Mouse (Mus musculus): Measurements from ENCODE around the gene Rpl28. TPM values are rescaled to one million over a fixed set of nuclear protein-coding genes. Genes with fewer than 3 reads are reported as not detected.
A peak's percentile ranks its signal among the peaks of the same experiment; 100 is the strongest.
"Not testable (repeated sequence)": the region's sequence is repeated elsewhere in the genome, so short reads cannot be mapped to it uniquely, and the experiment has no call there.

The Rpl28 gene
- total and polyA plus RNA-seq, 3 experiments, result 548 to 5,642 (median 1,543) TPM

- no peak for DNase-seq (ENCODE audit: low spot score)
- H3K4me3 ChIP-seq (ENCODE audit: low read depth, low read length), result peak overlapping the region; percentile 2; the same call in 1 of the 2 replicates
- no peaks in the 10 kb centered on the region for H3K9me3 ChIP-seq (replicated peaks)
- H3K27me3 ChIP-seq (ENCODE audit: insufficient read depth, low read length), result peaks cover 35% of the 10 kb centered on the region
- H3K36me3 ChIP-seq (replicated peaks), result peaks cover 20% of the 10 kb centered on the region
- H3K4me1 ChIP-seq (ENCODE audit: insufficient read depth, low read depth, low read length), result peaks cover 78% of the 10 kb centered on the region
- no peak for ATAC-seq (ENCODE audit: extremely low read depth, insufficient number of reproducible peaks, low FRiP score, poor library complexity, severe bottlenecking)
- TF ChIP-seq GATA2 (IDR thresholded peaks at IDR 0.05; ENCODE audit: borderline replicate concordance, low read depth, low read length), result no peak
- no peak for TF ChIP-seq CTCF (IDR thresholded peaks at IDR 0.05; ENCODE audit: low read depth, low read length)
- TF ChIP-seq GATA1 (IDR thresholded peaks at IDR 0.05; ENCODE audit: borderline replicate concordance, low read length), result no peak
- no peak for TF ChIP-seq POLR2AphosphoS5 (IDR thresholded peaks at IDR 0.05; ENCODE audit: insufficient replicate concordance, low read depth, low read length)
- no peak for TF ChIP-seq TAL1 (conservative IDR thresholded peaks at IDR 0.05; ENCODE audit: low read depth, low read length)
Measured at GRCm38 (mm10) chr7:4779921-4780320, 12.8 kb upstream of the Rpl28 start.

GRCm38 (mm10) chr7:4782130-4782529 lies 10.5 kb upstream of the Rpl28 start:
- TF ChIP-seq GATA1 (IDR thresholded peaks at IDR 0.05; ENCODE audit: borderline replicate concordance, low read length), result no peak
- TF ChIP-seq GATA2 (IDR thresholded peaks at IDR 0.05; ENCODE audit: borderline replicate concordance, low read depth, low read length), result no peak
- no peak for TF ChIP-seq CTCF (IDR thresholded peaks at IDR 0.05; ENCODE audit: low read depth, low read length)
- no peak for TF ChIP-seq TAL1 (conservative IDR thresholded peaks at IDR 0.05; ENCODE audit: low read depth, low read length)
- TF ChIP-seq POLR2AphosphoS5 (IDR thresholded peaks at IDR 0.05; ENCODE audit: insufficient replicate concordance, low read depth, low read length), result no peak
- DNase-seq (ENCODE audit: low spot score) (no peak), ATAC-seq (ENCODE audit: extremely low read depth, insufficient number of reproducible peaks, low FRiP score, poor library complexity, severe bottlenecking) (no peak)
- Histone ChIP-seq H3K27me3 (ENCODE audit: insufficient read depth, low read length) (peaks cover 14% of the 10 kb centered on the region), H3K9me3 (replicated peaks) (no peaks in the 10 kb centered on the region), H3K4me1 (ENCODE audit: insufficient read depth, low read depth, low read length) (peaks cover 88% of the 10 kb centered on the region), H3K4me3 (ENCODE audit: low read depth, low read length) (no peak overlapping the region), H3K36me3 (replicated peaks) (peaks cover 41% of the 10 kb centered on the region)

GRCm38 (mm10) chr7:4782759-4783158 lies 9.9 kb upstream of the Rpl28 start, which contains the start of the genes Il11 and Tmem190:
Gene Il11 (minus strand): TSS chr7:4782859.
Gene Tmem190 (plus strand): TSS chr7:4782937.
- Histone ChIP-seq H3K4me3 (ENCODE audit: low read depth, low read length) (peak within 1 kb of the TSS; percentile 37; the same call in 1 of the 2 replicates), H3K4me1 (ENCODE audit: insufficient read depth, low read depth, low read length) (peaks cover 89% of the 10 kb centered on the region), H3K36me3 (replicated peaks) (peaks cover 47% of the 10 kb centered on the region), H3K9me3 (replicated peaks) (no peaks in the 10 kb centered on the region), H3K27me3 (ENCODE audit: insufficient read depth, low read length) (peaks cover 8% of the 10 kb centered on the region)
- no peak for TF ChIP-seq GATA1 (IDR thresholded peaks at IDR 0.05; ENCODE audit: borderline replicate concordance, low read length)
- TF ChIP-seq GATA2 (IDR thresholded peaks at IDR 0.05; ENCODE audit: borderline replicate concordance, low read depth, low read length), result no peak
- no peak for TF ChIP-seq CTCF (IDR thresholded peaks at IDR 0.05; ENCODE audit: low read depth, low read length)
- TF ChIP-seq TAL1 (conservative IDR thresholded peaks at IDR 0.05; ENCODE audit: low read depth, low read length), result no peak
- TF ChIP-seq POLR2AphosphoS5 (IDR thresholded peaks at IDR 0.05; ENCODE audit: insufficient replicate concordance, low read depth, low read length), result no peak
- DNase-seq (ENCODE audit: low spot score) (no peak), ATAC-seq (ENCODE audit: extremely low read depth, insufficient number of reproducible peaks, low FRiP score, poor library complexity, severe bottlenecking) (no peak)

GRCm38 (mm10) chr7:4783667-4784268 lies 8.9 kb upstream of the Rpl28 start:
- H3K36me3 ChIP-seq (replicated peaks), result peaks cover 48% of the 10 kb centered on the region
- H3K9me3 ChIP-seq (replicated peaks), result no peaks in the 10 kb centered on the region
- ATAC-seq (ENCODE audit: extremely low read depth, insufficient number of reproducible peaks, low FRiP score, poor library complexity, severe bottlenecking) (peak; percentile 70), DNase-seq (ENCODE audit: low spot score) (peak; percentile 74)
- H3K4me3 ChIP-seq (ENCODE audit: low read depth, low read length), result peak overlapping the region; percentile 37; the same call in 1 of the 2 replicates
- H3K4me1 ChIP-seq (ENCODE audit: insufficient read depth, low read depth, low read length), result peaks cover 90% of the 10 kb centered on the region
- 0 out of 2 replicates have a peak, but pooled peaks cover under 1% of the 10 kb centered on the region for H3K27me3 ChIP-seq (ENCODE audit: insufficient read depth, low read length)
- TF ChIP-seq TAL1 (conservative IDR thresholded peaks at IDR 0.05; ENCODE audit: low read depth, low read length), result peak; percentile 64; the same call in 1 of the 2 replicates
- no peak for TF ChIP-seq POLR2AphosphoS5 (IDR thresholded peaks at IDR 0.05; ENCODE audit: insufficient replicate concordance, low read depth, low read length)

- ATAC-seq (ENCODE audit: extremely low read depth, insufficient number of reproducible peaks, low FRiP score, poor library complexity, severe bottlenecking) (peak; percentile 30; the same call in 1 of the 2 replicates), DNase-seq (ENCODE audit: low spot score) (peak; percentile 78)
- Histone ChIP-seq H3K4me1 (ENCODE audit: insufficient read depth, low read depth, low read length) (peaks cover 60% of the 10 kb centered on the region), H3K9me3 (replicated peaks) (no peaks in the 10 kb centered on the region), H3K4me3 (ENCODE audit: low read depth, low read length) (peak overlapping the region; percentile 83), H3K36me3 (replicated peaks) (peaks cover 46% of the 10 kb centered on the region), H3K27me3 (ENCODE audit: insufficient read depth, low read length) (no peaks in the 10 kb centered on the region)
- TF ChIP-seq TAL1 (conservative IDR thresholded peaks at IDR 0.05; ENCODE audit: low read depth, low read length) (no peak), POLR2AphosphoS5 (IDR thresholded peaks at IDR 0.05; ENCODE audit: insufficient replicate concordance, low read depth, low read length) (0 out of 2 replicates have a peak, but pooled peaks have one; percentile 30)
Measured at GRCm38 (mm10) chr7:4788499-4789435, 3.9 kb upstream of the Rpl28 start.

DNA sequence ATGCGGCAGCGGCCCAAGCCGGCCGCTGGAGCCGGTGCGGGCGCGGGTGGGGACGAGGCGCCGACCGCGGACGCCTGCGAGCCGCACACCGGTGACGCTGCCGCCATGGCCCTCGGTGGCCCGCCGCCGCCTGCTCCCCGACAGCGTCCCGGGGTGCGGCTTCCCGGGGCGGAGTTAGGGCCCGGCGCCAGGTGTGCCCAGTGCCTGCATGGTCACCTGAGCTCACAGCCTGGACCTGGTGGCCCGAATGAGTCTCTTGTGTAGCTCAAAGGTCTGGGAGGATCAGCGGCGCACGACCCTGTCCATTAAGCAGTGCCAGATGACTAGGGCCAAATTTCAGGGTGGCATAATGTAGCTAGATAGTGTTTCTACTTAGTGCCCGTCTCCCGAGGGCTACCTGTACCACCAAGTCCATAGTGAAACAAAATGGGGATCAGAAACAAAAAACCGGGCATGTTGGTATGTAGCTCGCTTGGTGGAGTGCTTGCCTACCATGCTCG lies 3.2 kb upstream of the Rpl28 start, which contains the start of gene Tmem238:
TSS of gene Tmem238 (minus strand) at position 221 of the 500 bp plus-strand sequence.
- Histone ChIP-seq H3K4me1 (ENCODE audit: insufficient read depth, low read depth, low read length) (peaks cover 60% of the 10 kb centered on the region), H3K27me3 (ENCODE audit: insufficient read depth, low read length) (no peaks in the 10 kb centered on the region), H3K4me3 (ENCODE audit: low read depth, low read length) (peak within 1 kb of the TSS; percentile 83), H3K9me3 (replicated peaks) (no peaks in the 10 kb centered on the region), H3K36me3 (replicated peaks) (peaks cover 46% of the 10 kb centered on the region)
- TF ChIP-seq POLR2AphosphoS5 (IDR thresholded peaks at IDR 0.05; ENCODE audit: insufficient replicate concordance, low read depth, low read length) (no peak), GATA1 (IDR thresholded peaks at IDR 0.05; ENCODE audit: borderline replicate concordance, low read length) (no peak), CTCF (IDR thresholded peaks at IDR 0.05; ENCODE audit: low read depth, low read length) (no peak)
- ATAC-seq (ENCODE audit: extremely low read depth, insufficient number of reproducible peaks, low FRiP score, poor library complexity, severe bottlenecking) (no peak), DNase-seq (ENCODE audit: low spot score) (peak; percentile 57)

- H3K4me1 ChIP-seq (ENCODE audit: insufficient read depth, low read depth, low read length), result peaks cover 47% of the 10 kb centered on the region
- H3K27me3 ChIP-seq (ENCODE audit: insufficient read depth, low read length); ATAC-seq (ENCODE audit: extremely low read depth, insufficient number of reproducible peaks, low FRiP score, poor library complexity, severe bottlenecking); DNase-seq (ENCODE audit: low spot score); H3K9me3 ChIP-seq (replicated peaks): not testable (repeated sequence)
- peaks cover 51% of the 10 kb centered on the region for H3K36me3 ChIP-seq (replicated peaks)
- peak overlapping the region; percentile 84 for H3K4me3 ChIP-seq (ENCODE audit: low read depth, low read length)
Measured at GRCm38 (mm10) chr7:4793248-4793647, 574 bp downstream of the Rpl28 start.

All from G1E (cell line).